Mouse (Mus musculus) adrenal gland, adult 2 months (tissue): Measurements from ENCODE around the gene Exd1. TPM values are rescaled to one million over a fixed set of nuclear protein-coding genes. Genes with fewer than 3 reads are reported as not detected.
A peak's percentile ranks its signal among the peaks of the same experiment; 100 is the strongest.

Experiments
- DNase-seq: peaks from one replicate; pipeline ENCODE4 v3.0.0; 2021
- long read RNA-seq: library from polyadenylated mRNA; stranded (forward); transcript quantifications from one replicate; pipeline ENCODE4 v2.0.0, GENCODE M21; 2021
- polyA plus RNA-seq: library from polyadenylated mRNA; depleted of rRNA; stranded (reverse); fragments of >200 nt; gene quantifications from 2 replicates; pipeline ENCODE4 v1.2.3, GENCODE M21; 2012; rRNA removed
- total RNA-seq, 2 experiments: library from RNA; stranded (reverse); gene quantifications; 2 replicates each; pipeline ENCODE4 v1.2.3; 2021

Exd1 gene
- total RNA-seq (1 to 10 TPM; 1.1 to 1.6 TPM), polyA plus RNA-seq (0.17 and 0.22 TPM in 2 replicates)
- long read RNA-seq, partial matches to known transcripts, result 1 of 1 reads
- long read RNA-seq, other reads (novel, unspliced or antisense), result 0 of 1 reads

- DNase-seq, result peak; percentile 100
Observed at GRCm38 (mm10) chr2:119547522-119548370, at the start of gene Exd1, which contains the start of gene Chp1. Gene Exd1, minus strand, starts transcription at chr2:119547627. Gene Chp1, plus strand, starts transcription at chr2:119547697.

- DNase-seq, result peak; percentile 52
Observed at GRCm38 (mm10) chr2:119596781-119597330, 49.4 kb upstream of the Exd1 start.

- no peak for DNase-seq
Observed at GRCm38 (mm10) chr2:119595308-119595707, 47.9 kb upstream of the Exd1 start.

GRCm38 (mm10) chr2:119594113-119594981 lies 46.9 kb upstream of the Exd1 start:
- DNase-seq, result peak; percentile 98

GRCm38 (mm10) chr2:119593765-119594112 lies 46.3 kb upstream of the Exd1 start:
- DNase-seq, result no peak

- DNase-seq, result no peak
Observed at GRCm38 (mm10) chr2:119591247-119591646, 43.8 kb upstream of the Exd1 start.

- DNase-seq, result peak; percentile 58
Observed at GRCm38 (mm10) chr2:119587383-119587782, 40.0 kb upstream of the Exd1 start.

GRCm38 (mm10) chr2:119584282-119584681 lies 36.9 kb upstream of the Exd1 start:
- DNase-seq, result no peak

GRCm38 (mm10) chr2:119583439-119583838 lies 36.0 kb upstream of the Exd1 start:
- DNase-seq, result no peak

GRCm38 (mm10) chr2:119581571-119581970 lies 34.1 kb upstream of the Exd1 start:
- no peak for DNase-seq

GRCm38 (mm10) chr2:119572471-119572870 lies 25.0 kb upstream of the Exd1 start:
- peak; percentile 25 for DNase-seq

- no peak for DNase-seq
Observed at GRCm38 (mm10) chr2:119566182-119566855, 18.9 kb upstream of the Exd1 start.

- DNase-seq, result no peak
Observed at GRCm38 (mm10) chr2:119565284-119565683, 17.9 kb upstream of the Exd1 start.

GRCm38 (mm10) chr2:119561794-119562193 lies 14.4 kb upstream of the Exd1 start:
- no peak for DNase-seq

GRCm38 (mm10) chr2:119558737-119559340 lies 11.4 kb upstream of the Exd1 start:
- no peak for DNase-seq

- no peak for DNase-seq
Observed at GRCm38 (mm10) chr2:119558039-119558438, 10.6 kb upstream of the Exd1 start.

GRCm38 (mm10) chr2:119549678-119550077 lies 2.3 kb upstream of the Exd1 start:
- no peak for DNase-seq

- DNase-seq, result peak; percentile 42
Observed at GRCm38 (mm10) chr2:119548691-119549090, 1.3 kb upstream of the Exd1 start.

- no peak for DNase-seq
Observed at GRCm38 (mm10) chr2:119548371-119548660, 889 bp upstream of the Exd1 start.

GRCm38 (mm10) chr2:119546848-119547521 lies 442 bp downstream of the Exd1 start:
- DNase-seq, result peak; percentile 90

- DNase-seq, result peak; percentile 8
Observed at GRCm38 (mm10) chr2:119543656-119544055, 3.8 kb downstream of the Exd1 start.
